Mouse (Mus musculus) kidney, embryonic 15.5 days (tissue): ENCODE data around the gene Cdc42ep1. TPM values are rescaled to one million over a fixed set of nuclear protein-coding genes. Genes with fewer than 3 reads are reported as not detected.
"Not testable (repeated sequence)": the region's sequence is repeated elsewhere in the genome, so short reads cannot be mapped to it uniquely, and the experiment has no call there.

ENCODE experiments used
- ATAC-seq: fragments of 200-750 bp; cut with Nextera tagmentation; replicated peaks from 2 replicates; pipeline ENCODE4 v1.8.0; 2017; ENCODE audit warnings: moderate TSS enrichment; ENCODE audit not compliant: low FRiP score
- H3K27ac ChIP-seq: fragments of 300-500 bp; sonication (generic); 2 replicates; pipeline ENCODE4 v1.5.1; 2015; ENCODE audit warnings: mild to moderate bottlenecking, inconsistent platforms
- H3K27me3 ChIP-seq: fragments of 300-500 bp; sonication (generic); 2 replicates; pipeline ENCODE4 v1.6.1; 2015; ENCODE audit warnings: inconsistent platforms
- H3K36me3 ChIP-seq: fragments of 300-500 bp; sonication (generic); 2 replicates; pipeline ENCODE4 v1.6.1; 2015; ENCODE audit warnings: inconsistent platforms
- H3K4me1 ChIP-seq: fragments of 300-500 bp; sonication (generic); 2 replicates; pipeline ENCODE4 v1.6.1; 2015; ENCODE audit warnings: inconsistent platforms
- H3K4me2 ChIP-seq: fragments of 300-500 bp; sonication (generic); 2 replicates; pipeline ENCODE4 v1.6.1; 2015; ENCODE audit warnings: moderate library complexity, mild to moderate bottlenecking, inconsistent platforms
- H3K4me3 ChIP-seq: fragments of 300-500 bp; sonication (generic); replicated peaks from 2 replicates; pipeline ENCODE4 v1.5.1; 2015; ENCODE audit warnings: mild to moderate bottlenecking, inconsistent platforms
- H3K9ac ChIP-seq: fragments of 300-500 bp; sonication (generic); 2 replicates; pipeline ENCODE4 v1.6.1; 2015; ENCODE audit warnings: mild to moderate bottlenecking, inconsistent platforms
- H3K9me3 ChIP-seq: fragments of 300-500 bp; sonication (generic); replicated peaks from 2 replicates; pipeline ENCODE4 v1.6.1; 2016; ENCODE audit warnings: inconsistent platforms
- WGBS: fragments of 180-500 bp; shearing (Covaris S2); methylation state at CpG from one replicate; pipeline ENCODE4 v1.1.7; 2015; ENCODE audit warnings: mixed read lengths; 5-methylcytosine and 5-hydroxymethylcytosine counted together
- polyA plus RNA-seq: library from polyadenylated mRNA; unstranded; fragments of >200 nt; fragmentation: Nextera tagmentation; extraction: Ambion mirVana; gene quantifications from 2 replicates; pipeline ENCODE4 v1.2.1, GENCODE M21; 2015

Gene Cdc42ep1
- polyA plus RNA-seq, 1 experiment from 2014 or later = 51.1 TPM

- Histone ChIP-seq H3K9ac (peak overlapping the region; percentile 66), H3K27ac (peak overlapping the region; percentile 94), H3K4me3 (peak overlapping the region; percentile 65), H3K4me2 (peak overlapping the region; percentile 86), H3K4me1 (peaks cover 90% of the 10 kb centered on the region), H3K27me3 (peaks cover 25% of the 10 kb centered on the region), H3K9me3 (no peaks in the 10 kb centered on the region), H3K36me3 (peaks cover 16% of the 10 kb centered on the region)
- no peak for ATAC-seq
- 34% methylated on average over 21 of the region's 21 CpGs for WGBS
Measured at GRCm38 (mm10) chr15:78843581-78844469, 1.4 kb downstream of the Cdc42ep1 start.

- peak overlapping the region; percentile 94 for H3K27ac ChIP-seq
- no peaks in the 10 kb centered on the region for H3K9me3 ChIP-seq
- ATAC-seq = no peak
- 20% methylated on average over 9 of the region's 9 CpGs for WGBS
- peaks cover 25% of the 10 kb centered on the region for H3K36me3 ChIP-seq
- H3K4me3 ChIP-seq = peak overlapping the region; percentile 65
- peaks cover 90% of the 10 kb centered on the region for H3K4me1 ChIP-seq
- peak overlapping the region; percentile 86 for H3K4me2 ChIP-seq
- peaks cover 29% of the 10 kb centered on the region for H3K27me3 ChIP-seq
- H3K9ac ChIP-seq = peak overlapping the region; percentile 66; the same call in 1 of the 2 replicates
Measured at GRCm38 (mm10) chr15:78844791-78845190, 2.4 kb downstream of the Cdc42ep1 start.

GRCm38 (mm10) chr15:78845321-78845720 lies 2.9 kb downstream of the Cdc42ep1 start:
- peaks cover 29% of the 10 kb centered on the region for H3K27me3 ChIP-seq
- WGBS = 61% methylated on average over 11 of the region's 11 CpGs
- ATAC-seq = no peak
- H3K4me2 ChIP-seq = peak overlapping the region; percentile 86
- H3K9me3 ChIP-seq = no peaks in the 10 kb centered on the region
- peaks cover 25% of the 10 kb centered on the region for H3K36me3 ChIP-seq
- peak overlapping the region; percentile 65 for H3K4me3 ChIP-seq
- H3K9ac ChIP-seq = no peak overlapping the region
- peak overlapping the region; percentile 94 for H3K27ac ChIP-seq
- H3K4me1 ChIP-seq = peaks cover 90% of the 10 kb centered on the region

GRCm38 (mm10) chr15:78845867-78846266 lies 3.4 kb downstream of the Cdc42ep1 start:
- H3K4me3 ChIP-seq = peak overlapping the region; percentile 65
- peaks cover 25% of the 10 kb centered on the region for H3K36me3 ChIP-seq
- H3K4me2 ChIP-seq = peak overlapping the region; percentile 86
- H3K27me3 ChIP-seq = peaks cover 29% of the 10 kb centered on the region
- H3K4me1 ChIP-seq = peaks cover 90% of the 10 kb centered on the region
- no peaks in the 10 kb centered on the region for H3K9me3 ChIP-seq
- H3K27ac ChIP-seq = peak overlapping the region; percentile 94
- no peak overlapping the region for H3K9ac ChIP-seq
- no peak for ATAC-seq
- WGBS = 63% methylated on average over 8 of the region's 8 CpGs

- peak overlapping the region; percentile 86 for H3K4me2 ChIP-seq
- H3K9me3 ChIP-seq = no peaks in the 10 kb centered on the region
- H3K36me3 ChIP-seq = peaks cover 25% of the 10 kb centered on the region
- H3K4me1 ChIP-seq = peaks cover 90% of the 10 kb centered on the region
- no peak overlapping the region for H3K4me3 ChIP-seq
- peaks cover 25% of the 10 kb centered on the region for H3K27me3 ChIP-seq
- H3K27ac ChIP-seq = peak overlapping the region; percentile 94
- no peak overlapping the region for H3K9ac ChIP-seq
- ATAC-seq = no peak
- WGBS = 54% methylated on average over 8 of the region's 8 CpGs
Measured at GRCm38 (mm10) chr15:78846352-78846751, 3.9 kb downstream of the Cdc42ep1 start.

GRCm38 (mm10) chr15:78846805-78847204 lies 4.4 kb downstream of the Cdc42ep1 start:
- H3K27ac ChIP-seq, H3K9ac ChIP-seq, ATAC-seq, H3K9me3 ChIP-seq, H3K4me3 ChIP-seq, H3K4me2 ChIP-seq: not testable (repeated sequence)
- 85% methylated on average over 7 of the region's 7 CpGs for WGBS
- H3K27me3 ChIP-seq = peaks cover 20% of the 10 kb centered on the region
- peaks cover 89% of the 10 kb centered on the region for H3K4me1 ChIP-seq
- peaks cover 25% of the 10 kb centered on the region for H3K36me3 ChIP-seq

GRCm38 (mm10) chr15:78848467-78848866 lies 6.0 kb downstream of the Cdc42ep1 start:
- H3K4me1 ChIP-seq = peaks cover 74% of the 10 kb centered on the region
- WGBS = 32% methylated on average over 5 of the region's 5 CpGs
- no peak overlapping the region for H3K27ac ChIP-seq

GRCm38 (mm10) chr15:78849485-78849884 lies 7.1 kb downstream of the Cdc42ep1 start:
- no peaks in the 10 kb centered on the region for H3K9me3 ChIP-seq
- H3K4me2 ChIP-seq = no peak overlapping the region
- WGBS = 88% methylated on average over 12 of the region's 12 CpGs
- peaks cover 4% of the 10 kb centered on the region; the same call in 1 of the 2 replicates for H3K27me3 ChIP-seq
- H3K9ac ChIP-seq = no peak overlapping the region
- H3K4me1 ChIP-seq = peaks cover 65% of the 10 kb centered on the region
- no peak overlapping the region for H3K4me3 ChIP-seq
- peaks cover 25% of the 10 kb centered on the region for H3K36me3 ChIP-seq
- no peak for ATAC-seq
- peak overlapping the region; percentile 78 for H3K27ac ChIP-seq

More at GRCm38 (mm10) chr15:78848467-78848866, 6.0 kb downstream of the Cdc42ep1 start:
- peaks cover 25% of the 10 kb centered on the region for H3K36me3 ChIP-seq
- H3K9me3 ChIP-seq = no peaks in the 10 kb centered on the region
- H3K27me3 ChIP-seq = peaks cover 13% of the 10 kb centered on the region
- H3K4me2 ChIP-seq = no peak overlapping the region
- no peak overlapping the region for H3K4me3 ChIP-seq
- no peak for ATAC-seq
- H3K9ac ChIP-seq = no peak overlapping the region

GRCm38 (mm10) chr15:78850059-78850824 lies 7.8 kb downstream of the Cdc42ep1 start:
- Histone ChIP-seq H3K36me3 (peaks cover 25% of the 10 kb centered on the region), H3K9me3 (no peaks in the 10 kb centered on the region), H3K4me3 (no peak overlapping the region), H3K4me1 (peaks cover 57% of the 10 kb centered on the region), H3K27me3 (peaks cover 4% of the 10 kb centered on the region; the same call in 1 of the 2 replicates), H3K9ac (no peak overlapping the region), H3K4me2 (no peak overlapping the region), H3K27ac (peak overlapping the region; percentile 78)
- WGBS = 60% methylated on average over 15 of the region's 15 CpGs
- peak; percentile 19 for ATAC-seq

- Histone ChIP-seq H3K9ac (0 out of 2 replicates have a peak overlapping the region, but pooled peaks have one; percentile 5), H3K27ac (peak overlapping the region; percentile 78), H3K4me3 (no peak overlapping the region), H3K36me3 (peaks cover 25% of the 10 kb centered on the region), H3K27me3 (peaks cover 4% of the 10 kb centered on the region; the same call in 1 of the 2 replicates), H3K9me3 (no peaks in the 10 kb centered on the region), H3K4me2 (no peak overlapping the region), H3K4me1 (peaks cover 50% of the 10 kb centered on the region)
- WGBS = 62% methylated on average over 6 of the region's 6 CpGs
- no peak for ATAC-seq
Measured at GRCm38 (mm10) chr15:78850944-78851343, 8.5 kb downstream of the Cdc42ep1 start.

- peak overlapping the region; percentile 34; the same call in 1 of the 2 replicates for H3K4me2 ChIP-seq
- peaks cover 44% of the 10 kb centered on the region for H3K4me1 ChIP-seq
- ATAC-seq = peak; percentile 73
- peak overlapping the region; percentile 78 for H3K27ac ChIP-seq
- H3K9me3 ChIP-seq = no peaks in the 10 kb centered on the region
- 0 out of 2 replicates have a peak overlapping the region, but pooled peaks have one; percentile 5 for H3K9ac ChIP-seq
- peaks cover 25% of the 10 kb centered on the region for H3K36me3 ChIP-seq
- peaks cover 4% of the 10 kb centered on the region; the same call in 1 of the 2 replicates for H3K27me3 ChIP-seq
- WGBS = 15% methylated on average over 13 of the region's 13 CpGs
- H3K4me3 ChIP-seq = no peak overlapping the region
Measured at GRCm38 (mm10) chr15:78851505-78852153, 9.2 kb downstream of the Cdc42ep1 start.
